Mouse (Mus musculus) urinary bladder, adult 18-20 months (tissue): ENCODE results near the gene A930033H14Rik.

Source experiments
- DNase-seq, 2 experiments: peaks; one replicate each; pipeline ENCODE4 v3.0.0; 2022; ENCODE audit warnings: low spot score in 2 of 2, mixed read lengths in 2 of 2

The A930033H14Rik gene

DNA sequence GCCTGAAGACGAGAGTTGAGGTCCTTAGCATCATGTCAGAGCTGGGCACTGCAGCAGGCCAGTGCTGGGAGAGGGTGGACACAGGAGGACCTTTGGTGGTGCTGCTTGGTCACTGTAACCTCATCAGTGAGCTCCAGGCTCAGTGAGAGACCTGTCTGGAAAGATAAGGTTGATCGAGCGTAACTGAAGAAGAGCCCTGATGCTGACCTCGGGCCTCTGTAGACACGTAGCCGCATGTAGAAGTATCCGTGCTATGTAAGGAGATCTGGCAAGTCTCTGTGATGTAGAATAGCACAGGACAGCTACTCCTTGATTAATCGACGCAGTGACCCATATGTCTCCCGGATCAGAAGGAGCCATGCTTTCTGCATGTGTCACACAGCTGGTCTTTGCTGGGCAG is 19.2 kb downstream of the A930033H14Rik start:
- DNase-seq, result no peak

DNA sequence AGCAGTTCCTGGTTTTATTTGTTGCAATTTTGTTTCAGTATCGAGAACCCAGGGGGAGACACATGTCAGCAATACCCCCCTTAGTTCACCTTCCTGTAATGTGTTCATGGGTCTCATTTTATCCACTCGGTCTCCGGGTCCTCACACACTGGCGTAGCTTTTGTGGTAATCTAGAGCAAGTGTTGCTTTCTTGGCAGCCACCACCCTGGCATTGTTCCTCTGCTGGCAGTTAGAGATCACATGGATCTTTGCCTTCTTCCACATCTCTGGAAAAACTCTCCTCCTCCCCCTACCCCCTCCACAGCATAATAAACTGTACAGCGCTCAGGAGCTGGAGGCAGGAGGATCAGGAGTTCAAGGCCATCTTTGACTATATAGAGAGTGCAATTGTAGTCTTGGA is 20.6 kb downstream of the A930033H14Rik start:
- no peak for DNase-seq

DNA sequence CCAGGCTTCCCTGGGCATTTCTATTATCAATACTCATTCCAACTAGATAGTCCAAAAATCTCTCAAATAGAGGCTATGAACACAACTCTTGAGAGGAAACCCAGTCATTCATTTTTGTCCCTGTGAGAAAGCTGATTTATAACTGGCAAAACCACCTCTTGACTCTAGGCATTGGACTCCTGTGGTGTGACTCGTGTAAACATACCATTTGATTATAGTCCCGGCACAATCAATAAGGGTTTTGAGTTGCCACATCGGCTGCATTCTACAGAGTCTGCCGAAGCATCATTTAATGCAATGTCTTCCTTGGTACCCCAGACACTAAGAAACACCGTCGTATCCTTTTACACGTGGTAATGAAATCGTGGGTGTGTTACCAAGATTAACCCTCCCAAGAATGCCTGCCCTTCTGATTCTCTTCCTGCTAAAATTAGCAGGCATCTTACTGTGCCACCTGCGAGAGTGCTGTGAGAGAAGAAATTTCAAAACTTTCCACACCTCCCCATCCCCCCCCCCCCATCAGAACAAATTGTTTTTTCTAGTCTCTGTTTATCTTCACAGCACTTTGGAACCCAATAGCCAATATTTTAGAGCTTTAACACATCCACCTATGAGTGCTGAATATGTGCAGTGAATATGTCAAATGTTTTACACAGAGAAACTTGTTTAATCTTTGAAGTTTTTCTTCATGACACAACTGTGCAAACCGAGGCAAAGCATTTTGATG is 22.3 kb downstream of the A930033H14Rik start:
- no peak for DNase-seq

GRCm38 (mm10) chr10:69187773-69188443 is 25.0 kb downstream of the A930033H14Rik start:
- DNase-seq, result no peak

DNA sequence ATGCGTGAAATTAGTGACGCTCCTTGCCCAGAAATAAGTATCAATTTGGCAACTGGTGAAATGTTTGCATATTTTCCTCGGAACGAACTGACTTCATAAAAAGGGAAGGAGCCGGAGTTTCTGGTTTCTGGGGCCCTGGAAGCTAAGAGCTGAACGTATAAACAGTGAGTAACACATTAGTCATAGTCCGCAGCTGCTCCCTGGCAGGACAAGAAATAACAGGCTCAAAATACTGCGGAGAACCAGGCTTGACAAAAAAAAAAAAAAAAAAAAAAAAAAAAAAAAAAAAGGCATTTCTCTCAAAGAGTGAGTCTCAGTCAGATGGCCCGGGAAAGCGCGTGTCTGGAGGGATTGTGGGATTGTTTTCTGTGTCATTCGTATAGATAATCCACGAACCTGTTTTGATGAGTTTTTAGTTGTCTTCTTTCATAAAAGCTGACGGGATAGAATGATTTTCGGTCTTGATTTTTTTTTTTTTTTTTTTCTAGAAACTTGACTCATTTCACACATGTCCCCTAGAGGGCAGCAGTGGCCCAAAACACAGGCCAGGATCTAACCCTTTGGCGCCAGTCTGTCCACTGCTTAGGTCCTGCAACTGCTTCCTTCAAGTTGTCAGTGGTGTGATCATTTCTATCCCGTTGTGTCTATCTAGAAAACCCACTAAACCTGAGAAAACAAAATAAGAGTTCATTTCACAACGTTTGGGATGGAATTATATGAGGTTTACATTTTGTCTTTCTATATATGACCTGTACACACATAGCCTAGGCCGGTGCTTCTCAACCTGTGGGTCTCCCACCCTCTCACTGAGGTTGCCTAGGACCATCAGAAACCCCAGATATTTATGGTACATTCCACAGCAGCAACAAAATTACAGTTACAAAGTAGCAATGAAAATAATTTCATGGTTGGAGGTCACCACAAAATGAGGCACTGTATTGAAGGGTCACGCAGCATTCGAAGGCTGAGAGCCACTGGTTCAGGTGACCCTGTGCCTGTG is 26.7 kb downstream of the A930033H14Rik start:
- peak; percentile 37 to 80 for DNase-seq

DNA sequence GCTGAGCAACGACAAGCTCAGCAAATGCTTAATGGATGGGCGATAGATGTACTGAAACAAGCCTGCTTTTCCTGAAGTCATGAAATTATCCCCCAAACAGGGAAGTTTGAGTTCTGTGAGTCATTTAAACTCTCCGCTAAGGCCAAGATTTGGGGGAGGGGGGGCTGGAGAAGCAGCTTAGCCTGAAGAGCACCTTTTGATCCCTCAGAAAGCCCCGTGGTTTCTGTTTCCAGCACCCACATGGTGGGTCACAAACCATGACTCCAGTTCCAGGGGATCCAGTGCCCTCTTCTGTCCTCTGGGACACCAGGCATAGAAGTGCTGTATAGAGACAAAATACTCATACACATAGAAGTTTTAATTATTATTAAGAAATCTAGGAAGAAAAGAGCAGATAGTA is 27.5 kb downstream of the A930033H14Rik start:
- peak; percentile 37 to 42 for DNase-seq

GRCm38 (mm10) chr10:69184903-69185302 is 28.0 kb downstream of the A930033H14Rik start:
- no peak for DNase-seq

- no peak for DNase-seq
Measured at GRCm38 (mm10) chr10:69180997-69181396, 31.9 kb downstream of the A930033H14Rik start.

DNA sequence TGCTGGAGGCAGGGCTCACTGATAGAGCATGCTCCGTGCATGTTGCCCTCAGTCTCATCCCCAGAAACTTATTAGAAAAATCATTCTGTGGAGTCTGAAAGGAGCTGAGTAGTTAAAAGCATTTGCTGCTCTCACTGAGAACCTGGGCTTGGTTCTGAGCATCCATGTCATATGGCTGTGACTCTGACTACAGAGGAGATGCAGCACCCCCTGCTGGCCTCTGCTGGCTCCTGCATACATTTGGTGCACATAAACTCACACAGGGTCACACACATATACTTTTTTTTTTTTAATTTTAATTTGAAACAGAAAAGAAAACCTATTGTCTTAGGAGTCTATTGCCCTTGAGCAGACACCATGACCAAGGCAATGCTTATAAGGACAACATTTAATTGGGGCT is 33.6 kb downstream of the A930033H14Rik start:
- DNase-seq, result no peak

DNA sequence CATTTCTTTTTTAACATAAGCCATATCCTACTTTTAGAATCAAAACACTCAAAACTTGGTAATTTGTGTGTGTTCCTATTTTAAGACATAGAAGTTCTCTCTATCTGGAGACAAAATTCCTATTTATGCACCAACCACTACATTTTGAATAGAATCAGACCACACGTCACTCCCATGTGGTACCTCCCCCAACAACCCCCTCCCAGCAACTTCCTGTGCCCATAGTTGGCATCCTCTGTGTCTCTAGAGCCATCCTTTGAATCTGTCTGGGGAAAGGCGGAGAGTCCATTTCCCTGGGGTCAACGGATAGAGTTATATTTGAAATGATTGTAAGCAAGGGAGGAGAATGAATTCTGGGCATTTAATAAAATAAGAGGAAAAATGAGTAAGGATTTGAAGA is 36.8 kb downstream of the A930033H14Rik start:
- no peak for DNase-seq

DNA sequence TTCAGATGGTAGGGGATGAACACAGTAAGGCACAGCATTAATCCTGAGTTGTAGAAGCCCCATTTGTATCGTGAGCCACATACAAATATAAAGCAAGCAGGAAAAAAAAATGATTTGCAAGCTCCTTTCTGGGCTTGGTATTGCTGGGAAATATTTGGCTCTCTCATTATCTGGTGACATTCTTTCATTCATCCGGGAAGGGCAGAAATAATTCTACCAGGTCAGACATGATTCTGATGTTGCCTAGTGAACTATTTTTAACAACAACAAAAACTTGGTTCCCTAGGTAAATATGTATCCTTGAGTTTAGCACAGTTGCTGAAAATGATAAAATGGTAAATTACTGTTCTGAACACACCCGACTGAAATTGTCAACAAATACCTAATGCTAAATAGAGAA is 40.5 kb downstream of the A930033H14Rik start:
- DNase-seq, result no peak

- DNase-seq, result no peak
Measured at GRCm38 (mm10) chr10:69166514-69166913, 46.4 kb downstream of the A930033H14Rik start.

DNA sequence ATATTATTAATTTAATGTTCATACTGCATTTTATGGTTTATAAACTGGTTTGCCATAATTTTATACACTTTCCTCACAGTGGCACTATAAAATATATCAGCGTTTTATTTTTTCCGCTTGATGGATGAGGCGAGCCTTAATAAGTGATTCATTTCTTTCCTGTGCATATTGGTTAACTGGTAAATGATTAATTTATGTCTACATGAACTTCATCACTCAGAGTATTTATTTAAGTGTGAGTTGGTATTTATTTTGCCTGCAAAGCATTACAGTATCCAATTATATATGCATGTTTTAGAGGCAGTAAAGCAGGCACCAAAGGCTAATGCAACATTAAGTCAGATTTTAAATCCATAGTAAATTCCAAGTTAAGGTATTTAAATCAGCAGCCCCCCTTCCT is 47.1 kb downstream of the A930033H14Rik start:
- DNase-seq, result no peak

GRCm38 (mm10) chr10:69165125-69165524 is 47.8 kb downstream of the A930033H14Rik start:
- DNase-seq, result no peak

DNA sequence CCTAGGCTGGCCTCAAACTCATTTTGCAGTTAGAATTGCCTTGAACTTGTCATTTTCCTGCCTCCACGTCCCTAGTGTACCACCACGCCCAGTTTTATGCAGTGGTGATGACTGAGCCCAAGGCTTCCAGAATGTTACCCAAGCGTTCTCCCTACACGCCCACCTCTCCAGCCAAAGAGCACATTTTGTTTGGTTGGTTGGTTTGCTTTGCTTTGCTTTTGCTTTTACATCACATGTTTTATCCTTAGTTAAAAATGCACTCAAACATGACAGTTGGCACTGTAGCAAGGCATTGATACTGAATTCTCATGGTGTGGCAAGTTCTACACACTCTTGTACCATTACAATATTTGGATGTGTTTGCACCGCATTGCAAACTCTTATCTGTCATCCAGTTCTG is 49.7 kb downstream of the A930033H14Rik start:
- DNase-seq, result no peak

GRCm38 (mm10) chr10:69162577-69162976 is 50.3 kb downstream of the A930033H14Rik start:
- no peak for DNase-seq

DNA sequence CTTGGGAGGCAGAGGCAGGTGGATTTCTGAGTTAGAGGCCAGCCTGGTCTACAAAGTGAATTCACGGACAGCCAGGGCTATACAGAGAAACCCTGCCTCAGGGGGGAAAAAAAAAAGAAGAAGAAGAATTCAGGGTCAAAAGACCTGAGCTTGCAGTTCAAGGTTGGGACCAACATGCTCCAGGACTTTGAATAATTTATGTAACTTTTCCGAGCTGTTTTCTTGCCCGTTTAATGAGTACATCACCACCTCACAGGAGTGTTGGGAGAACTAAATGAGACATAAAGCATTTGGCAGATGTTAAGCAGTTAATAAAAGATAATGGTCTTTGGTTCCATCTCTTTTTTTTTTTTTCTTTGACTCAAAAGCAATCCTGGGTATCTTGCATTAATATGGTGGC is 51.4 kb downstream of the A930033H14Rik start:
- no peak for DNase-seq

DNA sequence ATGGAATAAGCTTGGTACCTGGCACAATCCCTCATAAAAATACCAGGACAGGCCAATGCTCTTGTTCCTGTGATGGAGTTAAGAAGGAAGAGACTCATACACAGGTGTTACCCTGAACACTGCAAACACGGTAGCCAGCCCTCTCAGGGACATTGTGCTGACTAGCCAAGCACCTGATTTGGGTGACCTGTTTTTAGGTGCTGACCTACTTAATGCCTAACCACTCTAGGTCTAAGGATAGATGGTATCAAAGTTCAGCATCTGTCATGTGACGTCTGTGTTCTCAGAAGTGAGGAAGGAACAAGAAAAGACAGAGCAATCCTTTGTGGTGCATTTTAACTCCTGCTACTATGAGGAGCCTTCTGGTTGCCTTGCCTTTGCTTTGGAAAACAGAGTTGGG is 52.0 kb downstream of the A930033H14Rik start:
- no peak for DNase-seq
